Comparison of ENCODE assay signal across 16 mouse cellular contexts in the genomic region with DNA sequence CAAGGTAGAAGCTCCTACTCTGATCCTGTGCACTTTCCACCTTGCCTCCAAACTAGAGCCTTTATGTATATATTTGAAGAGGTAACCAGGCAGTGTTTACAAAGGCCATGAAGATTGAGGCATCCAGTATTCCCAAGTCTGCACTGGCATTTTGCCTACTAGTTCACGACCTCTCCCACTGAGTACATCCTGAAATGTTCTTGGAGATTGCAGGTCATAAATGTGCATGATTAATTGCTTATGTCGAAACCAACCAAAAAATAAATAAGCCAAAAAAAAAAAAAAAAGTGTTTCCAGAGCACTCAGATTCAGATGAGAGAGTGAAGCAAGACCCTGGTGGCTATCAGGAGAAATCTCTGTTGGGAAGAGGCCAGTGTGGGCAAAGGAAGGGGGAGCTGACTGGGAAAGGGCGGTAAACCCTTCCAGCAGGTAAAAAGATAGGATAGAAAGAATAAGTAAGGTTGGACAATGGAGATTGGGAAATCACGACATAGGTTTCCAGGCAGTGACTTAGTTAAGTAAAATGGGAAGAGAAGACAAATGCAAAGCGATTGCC.
DNase-seq lines count a peak whose midpoint lies in the region; ATAC-seq lines count a peak whose summit lies in the region.
"Had no signal": no experiment of that assay in that cellular context is flagged by ENCODE, and none has a peak within 500 bp of the region (broad histone marks: within the 10 kb centered on the region; RNA-seq: fewer than 3 reads in every experiment).

No protein-coding gene starts in this region.

- 0 out of 2 replicates have a peak, but pooled peaks have one; percentile 45 for ATAC-seq in lung, embryonic 16.5 days (ENCODE audit: low read depth)
- ATAC-seq: forebrain, postnatal 0 days; midbrain, embryonic 15.5 days had no signal

- 51% methylated on average over 5 of the region's 5 CpGs for WGBS in lung, embryonic 16.5 days

- H3K4me3 ChIP-seq in lung, embryonic 16.5 days (ENCODE audit: low read length) = no peak overlapping the region
- H3K4me3 ChIP-seq: midbrain, embryonic 15.5 days; neural tube, embryonic 13.5 days had no signal

- no peaks in the 10 kb centered on the region for H3K9me3 ChIP-seq in lung, embryonic 16.5 days (ENCODE audit: control insufficient read depth, low read length)
- H3K9me3 ChIP-seq: G1E; midbrain, embryonic 15.5 days; neural tube, embryonic 13.5 days had no signal

- no peak overlapping the region for H3K9ac ChIP-seq in lung, embryonic 16.5 days (ENCODE audit: low read length)
- H3K9ac ChIP-seq: forebrain, postnatal 0 days; midbrain, embryonic 15.5 days; neural tube, embryonic 13.5 days had no signal

- no peaks in the 10 kb centered on the region; the same call in 1 of the 2 replicates for H3K4me1 ChIP-seq in lung, embryonic 16.5 days (replicated peaks; ENCODE audit: control insufficient read depth, insufficient read depth, low read length)
- H3K4me1 ChIP-seq: midbrain, embryonic 15.5 days; neural tube, embryonic 13.5 days had no signal

- no peak overlapping the region for H3K4me2 ChIP-seq in lung, embryonic 16.5 days (ENCODE audit: low read depth, low read length)
- H3K4me2 ChIP-seq: midbrain, embryonic 15.5 days; neural tube, embryonic 13.5 days had no signal

- no peaks in the 10 kb centered on the region for H3K27me3 ChIP-seq in lung, embryonic 16.5 days (ENCODE audit: control insufficient read depth, insufficient read depth, low read depth, low read length)
- H3K27me3 ChIP-seq: midbrain, embryonic 15.5 days; neural tube, embryonic 13.5 days had no signal

- no peaks in the 10 kb centered on the region for H3K36me3 ChIP-seq in lung, embryonic 16.5 days (ENCODE audit: control insufficient read depth, insufficient read depth, low read length)
- H3K36me3 ChIP-seq: G1E; midbrain, embryonic 15.5 days; neural tube, embryonic 13.5 days had no signal

- no peak overlapping the region for H3K27ac ChIP-seq in lung, embryonic 16.5 days (ENCODE audit: low read length)
- H3K27ac ChIP-seq: midbrain, embryonic 15.5 days; neural tube, embryonic 13.5 days; stomach, postnatal 0 days had no signal

- DNase-seq in kidney, adult 18-20 months = peak; percentile 18
- no peak for DNase-seq in kidney, adult 11 months
- no peak for DNase-seq in lung, postnatal 4 days
- peak; percentile 99 for DNase-seq in fat pad, adult 2 months (ENCODE audit: extremely low read depth, low read depth, low spot score)
- DNase-seq in lung, postnatal 10 days = peak; percentile 37
- DNase-seq in gastrocnemius, adult 8-10 months (ENCODE audit: low spot score in 2 of 2) = no peak
- DNase-seq in layer of hippocampus, adult 18-20 months (ENCODE audit: low spot score in 2 of 2) = no peak
- DNase-seq: cerebellum, adult 8-10 months; forebrain, postnatal 0 days; gastrocnemius, postnatal 36 days; retina, postnatal 1 day had no signal

Comparison
In these comparisons a context has a peak if more than half of its experiments do, and no peak if none do; other contexts are left out.
1. DNase-seq: peak in kidney, adult 18-20 months (single experiment), fat pad, adult 2 months (single experiment) and lung, postnatal 10 days (single experiment); none in kidney, adult 11 months (single experiment), lung, postnatal 4 days (0 of 2), gastrocnemius, adult 8-10 months (0 of 2) and layer of hippocampus, adult 18-20 months (0 of 2).